Mouse (Mus musculus) intestine, embryonic 16.5 days (tissue): ENCODE data around the gene Inka2. TPM values are rescaled to one million over a fixed set of nuclear protein-coding genes. Genes with fewer than 3 reads are reported as not detected.

Experiments used
- ATAC-seq: fragments of 200-750 bp; cut with Nextera tagmentation; 2 replicates; pipeline ENCODE4 v1.8.0; 2017; ENCODE audit warnings: moderate TSS enrichment, moderate library complexity
- H3K27ac ChIP-seq: fragments of 300-500 bp; sonication (generic); 2 replicates; pipeline ENCODE4 v1.5.1; 2014; ENCODE audit warnings: mild to moderate bottlenecking, low read length
- H3K27me3 ChIP-seq: fragments of 300-500 bp; sonication (generic); replicated peaks from 2 replicates; pipeline ENCODE4 v1.6.1; 2014; ENCODE audit warnings: low read length, control low read depth, mixed read lengths; ENCODE audit not compliant: control insufficient read depth, insufficient read depth
- H3K36me3 ChIP-seq: fragments of 300-500 bp; sonication (generic); 2 replicates; pipeline ENCODE4 v1.6.1; 2014; ENCODE audit warnings: low read length, control low read depth; ENCODE audit not compliant: control insufficient read depth, insufficient read depth
- H3K4me1 ChIP-seq: fragments of 300-500 bp; sonication (generic); 2 replicates; pipeline ENCODE4 v1.6.1; 2014; ENCODE audit warnings: low read length, control low read depth, mixed read lengths; ENCODE audit not compliant: control insufficient read depth, insufficient read depth
- H3K4me2 ChIP-seq: fragments of 300-500 bp; sonication (generic); 2 replicates; pipeline ENCODE4 v1.6.1; 2014; ENCODE audit warnings: low read depth, low read length, control low read depth
- H3K4me3 ChIP-seq: fragments of 300-500 bp; sonication (generic); 2 replicates; pipeline ENCODE4 v1.5.1; 2014; ENCODE audit warnings: mild to moderate bottlenecking, low read length
- H3K9ac ChIP-seq: fragments of 300-500 bp; sonication (generic); 2 replicates; pipeline ENCODE4 v1.6.1; 2014; ENCODE audit warnings: low read depth, low read length
- H3K9me3 ChIP-seq: fragments of 300-500 bp; sonication (generic); 2 replicates; pipeline ENCODE4 v1.6.1; 2016; ENCODE audit warnings: low read length, control low read depth; ENCODE audit not compliant: control insufficient read depth
- WGBS: fragments of 180-500 bp; shearing (Covaris S2); extraction: QIAGEN DNeasy Blood & Tissue Kit; methylation state at CpG from one replicate; pipeline ENCODE4 v1.1.7; 2014; 5-methylcytosine and 5-hydroxymethylcytosine counted together
- polyA plus RNA-seq: library from polyadenylated mRNA; unstranded; fragments of >200 nt; fragmentation: Nextera tagmentation; extraction: Ambion mirVana; gene quantifications from 2 replicates; pipeline ENCODE4 v1.2.1, GENCODE M21; 2015

The Inka2 gene
- polyA plus RNA-seq, 1 experiment from 2014 or later, result 1.7 TPM

DNA sequence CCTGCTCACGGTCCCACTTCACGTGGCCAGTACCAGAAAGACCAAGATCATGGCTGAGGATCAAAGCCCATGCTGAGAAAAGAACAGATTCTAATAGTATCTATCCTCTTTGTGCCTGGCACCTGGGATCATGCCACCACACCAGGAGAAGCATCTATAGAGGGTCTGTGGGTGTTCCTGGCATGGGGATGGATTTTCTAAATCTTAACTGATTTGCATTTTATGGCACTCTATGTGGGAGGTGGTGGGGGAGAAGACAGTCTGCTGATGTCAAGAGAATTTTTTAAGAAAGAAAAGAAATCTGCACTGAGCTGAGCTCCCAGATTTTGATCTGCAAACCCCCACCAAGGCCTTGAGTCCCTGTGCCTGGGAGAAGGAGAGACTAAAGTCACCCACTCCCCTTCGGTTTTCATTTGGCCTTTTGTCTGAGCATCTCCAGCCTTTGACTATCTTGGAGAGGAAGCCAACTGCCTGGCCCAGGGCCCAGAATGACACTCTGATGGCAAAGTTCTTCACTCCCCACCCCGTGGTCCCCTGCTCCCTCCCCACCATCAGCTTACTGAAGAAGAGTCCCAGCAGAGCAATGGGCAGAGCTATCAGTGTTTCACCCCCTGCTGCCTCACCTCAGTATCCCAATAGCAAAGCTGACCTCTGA lies 2.1 kb downstream of the Inka2 start:
- H3K4me2 ChIP-seq, result peak overlapping the region; percentile 96
- peak overlapping the region; percentile 63; the same call in 1 of the 2 replicates for H3K4me3 ChIP-seq
- no peak for ATAC-seq
- H3K27ac ChIP-seq, result no peak overlapping the region
- peaks cover 7% of the 10 kb centered on the region for H3K27me3 ChIP-seq
- H3K36me3 ChIP-seq, result no peaks in the 10 kb centered on the region
- WGBS, result 47% methylated on average over 4 of the region's 4 CpGs
- peak overlapping the region; percentile 14; the same call in 1 of the 2 replicates for H3K9ac ChIP-seq
- no peaks in the 10 kb centered on the region for H3K9me3 ChIP-seq
- peaks cover 14% of the 10 kb centered on the region for H3K4me1 ChIP-seq

DNA sequence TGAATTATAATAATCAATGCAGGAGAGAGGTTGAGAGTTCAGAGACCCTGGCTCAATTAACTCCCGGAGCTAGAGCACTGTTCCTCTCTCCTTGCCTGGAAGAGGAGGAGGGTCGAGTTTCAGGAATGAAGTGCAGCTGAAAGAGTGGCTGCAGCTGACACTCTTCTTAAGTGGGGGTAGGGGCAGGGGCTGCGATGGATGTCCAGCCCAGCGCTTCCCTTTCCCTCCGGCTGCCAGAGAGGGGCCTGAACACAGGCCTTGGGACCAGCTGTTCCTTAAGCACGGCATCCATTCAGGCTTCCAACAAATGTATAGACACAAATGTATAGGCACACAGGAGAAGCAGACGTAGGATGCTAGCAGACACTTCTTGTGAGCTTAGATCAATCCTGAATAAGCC lies 3.2 kb downstream of the Inka2 start:
- peaks cover 14% of the 10 kb centered on the region for H3K4me1 ChIP-seq
- H3K27me3 ChIP-seq, result peaks cover 7% of the 10 kb centered on the region
- WGBS, result 46% methylated on average over 7 of the region's 7 CpGs
- H3K27ac ChIP-seq, result no peak overlapping the region
- H3K36me3 ChIP-seq, result no peaks in the 10 kb centered on the region
- no peak overlapping the region for H3K4me2 ChIP-seq
- no peaks in the 10 kb centered on the region for H3K9me3 ChIP-seq
- H3K4me3 ChIP-seq, result no peak overlapping the region
- ATAC-seq, result no peak
- no peak overlapping the region for H3K9ac ChIP-seq

DNA sequence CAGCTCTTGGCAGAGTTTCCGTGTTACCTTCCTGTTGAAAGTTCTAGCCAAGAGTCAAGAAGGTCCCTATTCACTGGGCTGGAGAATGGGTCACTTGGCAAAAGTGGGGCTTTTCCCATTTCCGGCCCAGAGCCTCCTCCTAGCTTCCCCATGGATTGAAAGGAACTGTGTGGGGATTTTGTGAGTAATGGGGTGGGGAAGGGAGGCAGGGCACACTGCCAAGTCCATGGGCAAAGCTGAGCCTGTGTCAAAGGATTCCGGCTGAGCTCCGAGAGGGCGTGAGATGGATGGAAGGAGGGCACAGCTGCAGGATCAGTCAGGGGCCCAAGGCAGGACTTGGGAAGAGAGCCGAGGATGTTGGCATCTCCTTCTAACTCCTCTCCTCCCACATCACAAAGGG lies 5.8 kb downstream of the Inka2 start:
- H3K27me3 ChIP-seq, result peaks cover 7% of the 10 kb centered on the region
- H3K4me2 ChIP-seq, result no peak overlapping the region
- H3K9ac ChIP-seq, result no peak overlapping the region
- peaks cover 6% of the 10 kb centered on the region for H3K4me1 ChIP-seq
- H3K36me3 ChIP-seq, result no peaks in the 10 kb centered on the region
- H3K4me3 ChIP-seq, result no peak overlapping the region
- no peak overlapping the region for H3K27ac ChIP-seq
- no peak for ATAC-seq
- WGBS, result 49% methylated on average over 6 of the region's 6 CpGs
- no peaks in the 10 kb centered on the region for H3K9me3 ChIP-seq

DNA sequence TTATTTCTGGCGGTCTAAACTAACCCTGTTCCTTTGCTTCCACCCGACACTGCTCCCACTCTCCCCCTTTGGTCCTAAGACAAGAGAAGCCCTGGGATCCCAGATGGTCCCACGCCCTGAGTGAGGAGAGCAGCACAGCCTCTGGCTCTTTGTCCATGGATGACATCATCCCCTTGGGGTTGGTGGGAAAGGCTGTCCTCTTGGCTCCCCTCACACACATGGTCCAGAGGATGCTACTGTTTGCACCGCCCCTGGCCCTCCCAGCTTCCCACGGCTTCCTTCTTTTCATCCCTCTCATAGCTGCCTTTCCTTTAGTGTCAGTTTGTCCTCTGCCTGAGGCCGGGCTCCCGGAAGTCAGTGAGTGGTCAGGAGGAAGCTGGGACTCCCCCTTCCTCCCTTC lies 7.3 kb downstream of the Inka2 start:
- Histone ChIP-seq H3K27ac (no peak overlapping the region), H3K4me3 (no peak overlapping the region), H3K4me1 (peaks cover 2% of the 10 kb centered on the region), H3K9ac (no peak overlapping the region), H3K27me3 (no peaks in the 10 kb centered on the region; the same call in 1 of the 2 replicates), H3K4me2 (no peak overlapping the region), H3K9me3 (no peaks in the 10 kb centered on the region), H3K36me3 (no peaks in the 10 kb centered on the region)
- WGBS, result 66% methylated on average over 7 of the region's 7 CpGs
- ATAC-seq, result no peak

DNA sequence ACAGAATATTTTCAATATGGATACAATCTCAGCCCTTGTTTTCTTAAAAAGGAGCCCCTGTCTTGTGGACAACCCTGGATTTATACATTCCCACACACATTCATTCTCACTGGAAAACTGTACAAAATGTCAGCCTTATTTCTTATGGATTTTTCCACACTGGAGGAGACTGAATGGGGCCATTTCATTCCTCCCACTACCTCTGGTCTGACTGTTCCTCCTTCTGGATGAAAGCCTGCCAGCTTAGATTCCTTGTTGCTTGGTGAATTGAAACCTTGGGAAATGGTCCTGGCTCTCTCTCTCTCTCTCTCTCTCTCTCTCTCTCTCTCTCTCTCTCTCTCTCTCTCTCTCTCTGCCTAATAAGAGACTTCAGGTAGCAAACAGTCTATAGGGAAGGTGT lies 8.4 kb downstream of the Inka2 start:
- H3K27me3 ChIP-seq, result no peaks in the 10 kb centered on the region
- H3K4me2 ChIP-seq, result no peak overlapping the region
- no peaks in the 10 kb centered on the region for H3K9me3 ChIP-seq
- H3K27ac ChIP-seq, result no peak overlapping the region
- H3K9ac ChIP-seq, result no peak overlapping the region
- no peak for ATAC-seq
- H3K4me3 ChIP-seq, result no peak overlapping the region
- H3K36me3 ChIP-seq, result no peaks in the 10 kb centered on the region
- no peaks in the 10 kb centered on the region; the same call in 1 of the 2 replicates for H3K4me1 ChIP-seq

DNA sequence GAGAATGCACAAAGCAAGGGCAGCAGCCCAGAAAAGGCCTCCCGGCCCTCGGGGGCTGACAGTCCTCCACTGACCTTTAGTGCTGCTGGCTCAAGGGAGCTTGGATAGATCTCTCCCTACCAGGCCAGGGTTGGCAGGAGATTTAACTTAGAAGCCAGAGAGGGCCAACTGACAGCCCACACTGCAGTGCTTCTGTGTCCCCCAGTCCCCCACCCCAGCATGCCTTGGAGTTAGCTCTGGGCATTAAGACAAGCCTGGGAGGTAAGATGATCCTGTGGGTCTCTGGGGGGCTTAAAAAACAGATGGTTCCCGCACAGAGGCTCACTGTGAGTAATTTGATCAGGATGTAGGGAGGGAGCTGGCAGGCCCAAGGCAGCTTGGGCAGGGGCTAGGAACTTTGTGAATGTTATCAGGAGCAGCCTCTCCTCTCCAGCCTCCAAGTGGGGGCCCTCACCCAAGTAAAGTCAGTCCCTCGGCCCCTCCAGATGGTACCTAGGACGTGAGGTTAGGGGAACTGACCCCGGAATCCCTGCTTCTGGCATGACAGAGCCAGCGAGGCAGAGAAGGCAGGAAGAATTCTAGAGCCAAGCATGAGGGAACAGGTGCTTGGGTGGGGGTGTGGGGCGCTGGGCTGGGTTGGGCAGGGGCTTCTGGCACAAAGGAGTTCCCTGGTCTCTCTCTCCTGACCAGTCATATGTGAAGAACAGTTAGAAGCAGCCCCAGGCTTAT lies 9.9 kb downstream of the Inka2 start:
- Histone ChIP-seq H3K36me3 (no peaks in the 10 kb centered on the region), H3K27me3 (no peaks in the 10 kb centered on the region), H3K4me3 (no peak overlapping the region), H3K9ac (0 out of 2 replicates have a peak overlapping the region, but pooled peaks have one; percentile 10), H3K4me1 (no peaks in the 10 kb centered on the region; the same call in 1 of the 2 replicates), H3K9me3 (no peaks in the 10 kb centered on the region), H3K4me2 (no peak overlapping the region), H3K27ac (no peak overlapping the region)
- no peak for ATAC-seq
- 39% methylated on average over 8 of the region's 8 CpGs for WGBS

DNA sequence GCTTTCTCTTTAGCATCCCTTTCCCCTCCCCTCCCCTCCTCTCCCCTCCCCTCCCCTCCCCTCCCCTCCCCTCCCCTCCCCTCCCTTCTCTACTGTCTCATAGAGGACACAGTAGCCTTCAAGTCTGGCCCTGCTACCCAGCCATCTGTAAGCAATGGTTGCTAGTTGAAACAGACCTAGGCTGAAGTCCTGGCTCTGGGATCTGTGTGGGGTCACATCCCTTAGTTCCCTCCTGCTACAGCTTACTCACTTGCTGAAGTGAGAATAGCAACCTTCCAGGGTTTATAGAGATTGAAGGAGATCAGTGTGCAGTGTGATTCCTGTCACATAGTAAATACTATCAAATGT lies 10.4 kb downstream of the Inka2 start:
- ATAC-seq, result no peak
- Histone ChIP-seq H3K4me1 (no peaks in the 10 kb centered on the region; the same call in 1 of the 2 replicates), H3K4me3 (no peak overlapping the region), H3K9me3 (no peaks in the 10 kb centered on the region), H3K9ac (no peak overlapping the region), H3K27ac (no peak overlapping the region), H3K4me2 (no peak overlapping the region), H3K36me3 (no peaks in the 10 kb centered on the region), H3K27me3 (no peaks in the 10 kb centered on the region)

DNA sequence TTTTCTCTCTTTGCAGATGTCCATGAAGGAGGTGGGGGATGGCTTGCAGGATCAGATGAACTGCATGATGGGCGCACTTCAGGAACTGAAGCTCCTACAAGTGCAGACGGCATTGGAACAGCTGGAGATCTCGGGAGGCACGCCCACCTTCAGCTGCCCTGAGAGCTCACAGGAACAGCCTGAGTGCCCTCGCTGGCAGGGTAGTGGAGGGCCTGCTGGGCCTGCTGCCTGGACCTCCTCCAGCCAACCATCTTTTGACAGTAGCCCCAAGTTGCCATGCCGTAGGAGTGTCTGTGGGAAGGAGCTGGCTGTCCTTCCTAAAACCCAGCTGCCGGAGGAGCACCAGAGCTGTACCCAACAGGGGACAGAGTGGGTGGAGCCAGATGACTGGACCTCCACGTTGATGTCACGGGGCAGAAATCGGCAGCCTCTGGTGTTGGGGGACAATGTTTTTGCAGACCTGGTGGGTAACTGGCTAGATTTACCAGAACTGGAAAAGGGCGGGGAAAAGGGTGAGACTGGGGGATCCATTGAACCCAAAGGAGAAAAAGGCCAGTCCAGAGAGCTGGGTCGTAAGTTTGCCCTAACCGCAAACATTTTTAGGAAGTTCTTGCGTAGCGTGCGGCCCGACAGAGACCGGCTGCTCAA lies 12.1 kb downstream of the Inka2 start:
- Histone ChIP-seq H3K4me2 (no peak overlapping the region), H3K27me3 (no peaks in the 10 kb centered on the region), H3K36me3 (no peaks in the 10 kb centered on the region), H3K27ac (no peak overlapping the region), H3K4me3 (no peak overlapping the region), H3K9me3 (no peaks in the 10 kb centered on the region), H3K9ac (no peak overlapping the region), H3K4me1 (no peaks in the 10 kb centered on the region; the same call in 1 of the 2 replicates)
- no peak for ATAC-seq
- WGBS, result 62% methylated on average over 18 of the region's 18 CpGs

DNA sequence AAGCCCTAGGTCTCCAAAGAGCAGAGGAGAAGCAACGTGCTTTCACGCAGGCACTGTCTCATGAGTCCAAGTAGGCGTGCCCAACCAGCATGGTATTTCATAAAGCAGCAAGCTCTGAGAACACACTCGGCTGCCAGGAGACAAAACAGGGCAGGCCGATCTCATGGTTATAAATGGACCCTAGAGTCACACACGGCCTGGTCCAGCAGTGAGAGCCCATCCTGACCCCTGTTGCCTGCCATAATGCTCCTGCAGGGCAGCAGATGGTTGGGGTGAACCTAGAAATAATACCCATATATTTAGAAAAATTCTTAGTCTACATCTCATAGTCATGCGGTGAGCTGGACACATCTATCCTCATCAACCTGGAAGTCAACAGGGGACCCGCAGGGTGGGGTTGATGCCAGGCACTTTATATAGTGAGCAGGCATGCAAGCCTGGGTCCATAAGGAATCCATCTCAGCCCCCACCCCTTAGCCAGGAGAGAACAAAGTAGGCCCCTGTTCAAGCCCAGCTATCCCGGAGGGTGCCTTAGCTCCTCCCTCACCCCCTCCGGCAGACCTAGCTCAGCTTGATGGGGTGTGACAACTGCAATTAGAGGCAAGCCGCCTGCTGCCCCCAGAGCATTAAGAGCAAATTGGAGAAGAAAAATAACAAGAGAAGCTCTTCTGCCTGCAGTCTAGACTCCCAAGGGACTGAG lies 13.6 kb downstream of the Inka2 start:
- Histone ChIP-seq H3K4me1 (no peaks in the 10 kb centered on the region; the same call in 1 of the 2 replicates), H3K4me2 (no peak overlapping the region), H3K9me3 (no peaks in the 10 kb centered on the region), H3K27me3 (no peaks in the 10 kb centered on the region), H3K9ac (no peak overlapping the region), H3K4me3 (no peak overlapping the region), H3K27ac (no peak overlapping the region), H3K36me3 (no peaks in the 10 kb centered on the region)
- WGBS, result 71% methylated on average over 11 of the region's 11 CpGs
- ATAC-seq, result no peak
